Mouse (Mus musculus): ENCODE measurements around the gene Msh4.

DNA sequence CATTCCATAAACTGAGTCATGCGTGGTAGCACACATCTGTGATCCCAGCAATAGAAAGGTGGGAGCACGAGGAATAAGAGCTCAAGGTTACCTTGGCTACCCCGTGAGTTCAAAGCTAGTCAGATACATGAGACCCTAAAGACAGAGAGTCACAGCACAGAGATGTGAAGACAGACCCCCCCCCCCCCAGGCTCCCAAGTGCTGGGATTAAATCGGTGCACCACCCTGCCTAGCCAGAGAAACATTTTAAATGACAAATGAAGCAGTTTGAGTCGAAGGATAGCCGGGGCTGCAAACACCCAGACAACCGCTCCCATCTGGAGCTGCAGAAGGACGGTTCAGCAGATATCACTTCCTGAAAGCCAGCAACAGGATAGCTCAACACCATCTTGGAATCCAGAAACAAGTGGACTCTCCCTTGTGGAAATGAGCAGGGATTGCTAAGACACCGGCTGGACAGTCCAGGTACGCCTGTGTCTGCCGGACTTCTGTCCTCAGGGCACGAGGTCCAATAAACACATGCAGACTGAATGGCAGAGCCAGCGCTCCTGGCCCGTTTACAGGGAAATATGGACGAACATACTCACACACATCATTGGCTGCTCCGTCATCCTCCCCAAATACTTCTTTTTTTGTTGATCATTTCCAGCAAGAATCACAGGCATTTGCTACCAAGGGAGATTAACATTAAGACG lies 31.3 kb upstream of the Msh4 start:
- TF ChIP-seq CTCF (IDR thresholded peaks at IDR 0.05; ENCODE audit: low read depth), result no peak
- no peak for TF ChIP-seq EP300 (optimal IDR thresholded peaks at IDR 0.05)

All from stomach, postnatal 0 days (tissue).